In genomic region chr6:131292276-131292990, GRCm38 (mm10) we compare ENCODE assay signal across 8 mouse cellular contexts. TPM values are rescaled to one million over a fixed set of nuclear protein-coding genes. Genes with fewer than 3 reads are reported as not detected.
A peak's percentile ranks its signal among the peaks of the same experiment; 100 is the strongest.
DNase-seq lines count a peak whose midpoint lies in the region; ATAC-seq and TF ChIP-seq lines count a peak whose summit lies in the region.

No protein-coding gene starts in this region.

- ATAC-seq in activated CD4-positive, CD25-positive, alpha-beta regulatory T cell, adult 4 months = peak; percentile 1
- ATAC-seq in embryonic facial prominence, embryonic 12.5 days (ENCODE audit: insufficient number of reproducible peaks, insufficient read depth, low FRiP score, low TSS enrichment) = no peak
- ATAC-seq in intestine, embryonic 14.5 days (replicated peaks; ENCODE audit: low FRiP score, low TSS enrichment, low read depth) = peak; percentile 40; the same call in 1 of the 2 replicates
- ATAC-seq in megakaryocyte progenitor cell, adult 5-6 weeks (replicated peaks; ENCODE audit: poor library complexity) = peak; percentile 30

- peak overlapping the region; percentile 65 for H3K9ac ChIP-seq in embryonic facial prominence, embryonic 12.5 days
- peak overlapping the region; percentile 89 for H3K9ac ChIP-seq in intestine, embryonic 14.5 days (ENCODE audit: low read length)

- no peaks in the 10 kb centered on the region for H3K9me3 ChIP-seq in embryonic facial prominence, embryonic 12.5 days
- no peaks in the 10 kb centered on the region for H3K9me3 ChIP-seq in intestine, embryonic 14.5 days (ENCODE audit: control insufficient read depth, low read length)

- H3K4me1 ChIP-seq in embryonic facial prominence, embryonic 12.5 days = peaks cover 5% of the 10 kb centered on the region; the same call in 1 of the 2 replicates
- peaks cover 5% of the 10 kb centered on the region; the same call in 1 of the 2 replicates for H3K4me1 ChIP-seq in intestine, embryonic 14.5 days (replicated peaks; ENCODE audit: control insufficient read depth, insufficient read depth, low read length)

- DNase-seq in left cerebral cortex, adult 2 months (ENCODE audit: extremely low spot score in 1 of 2, low spot score in 2 of 2) = peak in 1 of 2 experiments; percentile 21
- no peak for DNase-seq in left cerebral cortex, adult 9 months (ENCODE audit: low spot score in 2 of 2)
- DNase-seq in intestine, embryonic 14.5 days (ENCODE audit: low spot score) = peak; percentile 68
- DNase-seq in spleen, adult 18-20 months = no peak
- DNase-seq in layer of hippocampus, adult 8-10 months (ENCODE audit: low spot score in 2 of 2) = no peak

- no peaks in the 10 kb centered on the region for H3K27me3 ChIP-seq in embryonic facial prominence, embryonic 12.5 days
- no peaks in the 10 kb centered on the region for H3K27me3 ChIP-seq in intestine, embryonic 14.5 days (replicated peaks; ENCODE audit: control insufficient read depth, insufficient read depth, low read length)

- TF ChIP-seq CTCF in left cerebral cortex, adult 2 months (IDR thresholded peaks at IDR 0.05) = no peak

- peak overlapping the region; percentile 62 for H3K4me3 ChIP-seq in left cerebral cortex, adult 2 months
- H3K4me3 ChIP-seq in embryonic facial prominence, embryonic 12.5 days = peak overlapping the region; percentile 66
- peak overlapping the region; percentile 74 for H3K4me3 ChIP-seq in intestine, embryonic 14.5 days (ENCODE audit: low read depth, low read length)

- no peak overlapping the region; the same call in 1 of the 2 replicates for H3K27ac ChIP-seq in left cerebral cortex, adult 2 months
- no peak overlapping the region for H3K27ac ChIP-seq in embryonic facial prominence, embryonic 12.5 days
- peak overlapping the region; percentile 60; the same call in 1 of the 2 replicates for H3K27ac ChIP-seq in intestine, embryonic 14.5 days (ENCODE audit: low read depth)

- no peaks in the 10 kb centered on the region for H3K36me3 ChIP-seq in embryonic facial prominence, embryonic 12.5 days
- H3K36me3 ChIP-seq in intestine, embryonic 14.5 days (ENCODE audit: control insufficient read depth, insufficient read depth, low read length) = peaks cover 15% of the 10 kb centered on the region

- intact Hi-C loops in left cerebral cortex, adult 2 months (cut with DNase I) = loop anchor here (5.0 to 10.0 kb wide), 4 partner anchors 60 to 1812 kb away; partner anchors contain the start of genes Klre1, Smim10l1 and Styk1

- 20% methylated on average over 10 of the region's 10 CpGs for WGBS in embryonic facial prominence, embryonic 12.5 days
- WGBS in intestine, embryonic 14.5 days = 16% methylated on average over 10 of the region's 10 CpGs

- peak overlapping the region; percentile 57 for H3K4me2 ChIP-seq in embryonic facial prominence, embryonic 12.5 days (replicated peaks)
- peak overlapping the region; percentile 79 for H3K4me2 ChIP-seq in intestine, embryonic 14.5 days (ENCODE audit: low read length)

RNA-seq across cellular contexts. Expression of gene Magohb, which starts 0.6 kb away (rescaled TPM):
- total RNA-seq in left cerebral cortex, adult 2 months (2021) = 10 to 100 TPM in 1 of 2 experiments, 1 to 10 TPM in 1; 6.8 to 10.5 TPM
- polyA plus RNA-seq in activated CD4-positive, CD25-positive, alpha-beta regulatory T cell, adult 4 months (2017; shearing (Covaris generic)) = 10 to 100 TPM; 18.6 to 24.6 TPM
- polyA plus RNA-seq in embryonic facial prominence, embryonic 12.5 days (2016; fragmentation: Nextera tagmentation; extraction: Ambion mirVana) = 60.7 and 65.2 TPM in 2 replicates
- polyA plus RNA-seq in intestine, embryonic 14.5 days (2014; fragmentation: Nextera tagmentation; extraction: Ambion mirVana) = 59.5 and 68.4 TPM in 2 replicates
- 47.2 and 52.3 TPM in 2 replicates for total RNA-seq in megakaryocyte progenitor cell, adult 5-6 weeks (2015)
- total RNA-seq in megakaryocyte progenitor cell, adult 5-6 weeks (2017) = 43.9 and 51.9 TPM in 2 replicates
- total RNA-seq in layer of hippocampus, adult 8-10 months (2022) = 10 to 100 TPM in 3 of 4 experiments, 1 to 10 TPM in 1; 8.9 to 13.8 (median 11.5) TPM

RNA-seq across cellular contexts. Expression of gene Klra2, which starts 45.3 kb away (rescaled TPM):
- under 1 TPM; 0.26 to 0.52 TPM for total RNA-seq in left cerebral cortex, adult 2 months (2021)
- not detected for polyA plus RNA-seq in activated CD4-positive, CD25-positive, alpha-beta regulatory T cell, adult 4 months (2017; shearing (Covaris generic))
- polyA plus RNA-seq in embryonic facial prominence, embryonic 12.5 days (2016; fragmentation: Nextera tagmentation; extraction: Ambion mirVana) = not detected in 2 replicates
- polyA plus RNA-seq in intestine, embryonic 14.5 days (2014; fragmentation: Nextera tagmentation; extraction: Ambion mirVana) = 0.19 and 0.28 TPM in 2 replicates
- total RNA-seq in megakaryocyte progenitor cell, adult 5-6 weeks (2015) = 1.3 and 3.2 TPM in 2 replicates
- 0.57 and 1.7 TPM in 2 replicates for total RNA-seq in megakaryocyte progenitor cell, adult 5-6 weeks (2017)
- 1 to 10 TPM in 1 of 4 experiments, under 1 TPM in 3; 0.55 to 1.1 (median 0.72) TPM for total RNA-seq in layer of hippocampus, adult 8-10 months (2022)
